Mouse (Mus musculus) kidney, postnatal 25 days (tissue): ENCODE results near the gene Wipf3.

Experiments used
- DNase-seq, 2 experiments: peaks; one replicate each; pipeline ENCODE4 v3.0.0; 2021; ENCODE audit warnings: mixed read lengths in 2 of 2

Gene Wipf3

GRCm38 (mm10) chr6:54432806-54433545, 3.6 kb downstream of the Wipf3 start:
- DNase-seq, result no peak

- no peak for DNase-seq
Observed at GRCm38 (mm10) chr6:54434171-54434570, 4.8 kb downstream of the Wipf3 start.

- no peak for DNase-seq
Observed at GRCm38 (mm10) chr6:54435663-54436062, 6.3 kb downstream of the Wipf3 start.

- DNase-seq, result no peak
Observed at GRCm38 (mm10) chr6:54436286-54436685, 6.9 kb downstream of the Wipf3 start.

GRCm38 (mm10) chr6:54438510-54438909, 9.1 kb downstream of the Wipf3 start:
- no peak for DNase-seq

GRCm38 (mm10) chr6:54440658-54441057, 11.3 kb downstream of the Wipf3 start:
- no peak for DNase-seq

GRCm38 (mm10) chr6:54443657-54444056, 14.3 kb downstream of the Wipf3 start:
- DNase-seq, result no peak

- DNase-seq, result no peak
Observed at GRCm38 (mm10) chr6:54444086-54444485, 14.7 kb downstream of the Wipf3 start.

GRCm38 (mm10) chr6:54445249-54445818, 15.9 kb downstream of the Wipf3 start:
- no peak for DNase-seq

GRCm38 (mm10) chr6:54447353-54447752, 17.9 kb downstream of the Wipf3 start:
- no peak for DNase-seq

GRCm38 (mm10) chr6:54459661-54460060, 30.3 kb downstream of the Wipf3 start:
- no peak for DNase-seq

- DNase-seq, result no peak
Observed at GRCm38 (mm10) chr6:54460172-54460914, 30.9 kb downstream of the Wipf3 start.

- DNase-seq, result peak; percentile 58 to 67
Observed at GRCm38 (mm10) chr6:54460915-54461671, 31.7 kb downstream of the Wipf3 start.

- DNase-seq, result no peak
Observed at GRCm38 (mm10) chr6:54462766-54463165, 33.4 kb downstream of the Wipf3 start.

- DNase-seq, result no peak
Observed at GRCm38 (mm10) chr6:54463701-54464458, 34.5 kb downstream of the Wipf3 start.

- no peak for DNase-seq
Observed at GRCm38 (mm10) chr6:54464926-54465325, 35.5 kb downstream of the Wipf3 start.

GRCm38 (mm10) chr6:54467371-54467770, 38.0 kb downstream of the Wipf3 start:
- no peak for DNase-seq

GRCm38 (mm10) chr6:54471866-54472265, 42.5 kb downstream of the Wipf3 start:
- DNase-seq, result no peak

GRCm38 (mm10) chr6:54472846-54473715, 43.7 kb downstream of the Wipf3 start:
- peak; percentile 8 to 50 for DNase-seq

- DNase-seq, result no peak
Observed at GRCm38 (mm10) chr6:54475926-54476667, 46.7 kb downstream of the Wipf3 start.
